Mouse (Mus musculus): ENCODE results near the gene Gm28168. TPM values are rescaled to one million over a fixed set of nuclear protein-coding genes. Genes with fewer than 3 reads are reported as not detected.
"Not testable (repeated sequence)": the region's sequence is repeated elsewhere in the genome, so short reads cannot be mapped to it uniquely, and the experiment has no call there.

The Gm28168 gene
- not detected for total RNA-seq (2021)

DNA sequence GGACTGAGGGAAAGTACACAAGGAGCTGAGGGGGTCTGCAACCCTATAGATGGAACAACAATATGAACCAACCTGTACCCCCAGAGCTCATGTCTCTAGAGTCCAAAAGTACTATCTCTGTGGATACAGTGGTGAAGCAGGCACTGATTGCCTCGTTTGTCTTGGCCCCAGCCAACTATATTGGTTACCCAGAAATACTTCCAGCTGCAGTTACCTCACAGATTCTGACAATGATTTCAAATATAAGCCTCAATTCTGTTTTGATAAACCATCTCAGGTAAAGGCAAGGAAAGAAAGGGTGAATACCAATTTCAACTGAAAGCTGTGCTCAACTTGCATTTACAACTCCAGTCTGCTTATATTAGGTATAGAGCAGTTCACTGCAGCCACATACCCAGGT lies at the start of gene Gm28168:
Gm28168 (plus strand) TSS at position 301 of the 400 bp plus-strand sequence.
- intact Hi-C loops (cut with DNase I); DNase-seq: not testable (repeated sequence)

DNA sequence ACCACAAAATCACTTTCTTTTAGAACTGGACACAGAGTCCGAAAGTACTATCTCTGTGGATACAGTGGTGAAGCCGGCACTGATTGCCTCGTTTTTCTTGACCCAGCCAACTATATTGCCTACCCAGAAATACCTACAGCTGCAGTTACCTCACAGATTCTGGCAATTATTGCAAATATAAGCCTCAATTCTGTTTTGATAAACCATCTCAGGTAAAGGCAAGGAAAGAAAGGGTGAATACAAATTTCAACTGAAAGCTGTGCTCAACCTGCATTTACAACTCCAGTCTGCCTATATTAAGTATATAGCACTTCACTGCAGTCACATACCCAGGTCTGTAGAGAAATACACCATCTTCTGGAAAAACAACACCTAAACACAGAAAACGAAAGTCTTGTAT lies 37.8 kb downstream of the Gm28168 start, which contains the start of gene Gm7145:
Gm7145 (plus strand) TSS at position 301 of the 400 bp plus-strand sequence.
- intact Hi-C loops (cut with DNase I): no loop called here
- DNase-seq: no peak

Other genes starting within 250 kb of the Gm28168 start
- not detected for gene Gm28363, start 230.9 kb upstream of the Gm28168 start, total RNA-seq (2021)
- gene B020011L13Rik, start 146.9 kb upstream of the Gm28168 start, total RNA-seq (2021): not detected
- gene Gm28360, start 97.9 kb upstream of the Gm28168 start, total RNA-seq (2021): not detected
- not detected for gene Gm7145, start 37.9 kb downstream of the Gm28168 start, total RNA-seq (2021)
- gene Gm29106, start 248.5 kb downstream of the Gm28168 start, total RNA-seq (2021): not detected